Mouse (Mus musculus): ENCODE data around the gene Ing4. TPM values are rescaled to one million over a fixed set of nuclear protein-coding genes. Genes with fewer than 3 reads are reported as not detected.

The Ing4 gene
- total RNA-seq, 4 experiments from 2014 or later = 62.7 to 74.3 (median 72.6) TPM

GRCm38 (mm10) chr6:125094843-125095242, 55.3 kb downstream of the Ing4 start:
- no peak for DNase-seq

- DNase-seq = peak; percentile 94
Measured at GRCm38 (mm10) chr6:125095391-125096278, 56.1 kb downstream of the Ing4 start, which contains the start of gene Chd4. Gene Chd4 (plus strand): TSS chr6:125095981.

GRCm38 (mm10) chr6:125096279-125096596, 56.7 kb downstream of the Ing4 start:
- no peak for DNase-seq

- peak; percentile 69 for DNase-seq
Measured at GRCm38 (mm10) chr6:125096597-125097345, 57.2 kb downstream of the Ing4 start.

- DNase-seq = no peak
Measured at GRCm38 (mm10) chr6:125097346-125097689, 57.8 kb downstream of the Ing4 start.

GRCm38 (mm10) chr6:125097951-125098350, 58.4 kb downstream of the Ing4 start:
- DNase-seq = no peak

GRCm38 (mm10) chr6:125098513-125098912, 59.0 kb downstream of the Ing4 start:
- DNase-seq = no peak

Small RNA genes lying within 50 kb of the gene (microRNA-seq; reads per million reads assigned to microRNA genes)
- gene Mir7045 = 0.17 to 0.35 reads per million in 2 experiments

Other genes starting within 250 kb of the Ing4 start
- gene Spsb2, start 231.1 kb upstream of the Ing4 start, total RNA-seq (2022) = 10 to 100 TPM; 27.0 to 37.4 (median 33.6) TPM
- 100 to 1,000 TPM; 448 to 531 (median 475) TPM for gene Tpi1, start 225.5 kb upstream of the Ing4 start, total RNA-seq (2022)
- 100 to 1,000 TPM; 134 to 158 (median 154) TPM for gene Usp5, start 210.3 kb upstream of the Ing4 start, total RNA-seq (2022)
- 1 to 10 TPM; 1.9 to 4.4 (median 2.7) TPM for gene Cdca3, start 210.2 kb upstream of the Ing4 start, total RNA-seq (2022)
- gene Gnb3, start 199.5 kb upstream of the Ing4 start, total RNA-seq (2022) = 10 to 100 TPM in 3 of 4 experiments, 1 to 10 TPM in 1; 8.9 to 18.5 (median 14.5) TPM
- 10 to 100 TPM; 26.2 to 43.9 (median 35.3) TPM for gene P3h3, start 182.0 kb upstream of the Ing4 start, total RNA-seq (2022)
- 1 to 10 TPM in 3 of 4 experiments, under 1 TPM in 1; 0.32 to 2.2 (median 1.6) TPM for gene Gpr162, start 175.8 kb upstream of the Ing4 start, total RNA-seq (2022)
- gene Cd4, start 151.5 kb upstream of the Ing4 start, total RNA-seq (2022) = under 1 TPM; 0.40 to 0.83 (median 0.46) TPM
- 1 to 10 TPM; 1.1 to 2.7 (median 1.2) TPM for gene Lag3, start 128.1 kb upstream of the Ing4 start, total RNA-seq (2022)
- gene Ptms, start 119.7 kb upstream of the Ing4 start, total RNA-seq (2022) = 100 to 1,000 TPM; 741 to 843 (median 768) TPM
- gene Mlf2, start 108.4 kb upstream of the Ing4 start, total RNA-seq (2022) = 100 to 1,000 TPM; 277 to 296 (median 287) TPM
- 100 to 1,000 TPM; 130 to 160 (median 147) TPM for gene Cops7a, start 74.2 kb upstream of the Ing4 start, total RNA-seq (2022)
- gene Pianp, start 43.1 kb upstream of the Ing4 start, total RNA-seq (2022) = 1 to 10 TPM in 3 of 4 experiments, under 1 TPM in 1; 0.81 to 3.8 (median 1.9) TPM
- 10 to 100 TPM; 46.9 to 87.0 (median 56.5) TPM for gene Zfp384, start 30.6 kb upstream of the Ing4 start, total RNA-seq (2022)
- gene Acrbp, start 9.9 kb downstream of the Ing4 start, total RNA-seq (2022) = 10 to 100 TPM in 1 of 4 experiments, 1 to 10 TPM in 3; 6.9 to 12.1 (median 9.1) TPM
- gene Lpar5, start 28.2 kb downstream of the Ing4 start, total RNA-seq (2022) = 1 to 10 TPM in 1 of 4 experiments, under 1 TPM in 3; 0.73 to 1.3 (median 0.83) TPM
- 100 to 1,000 TPM; 140 to 272 (median 202) TPM for gene Chd4, start 56.2 kb downstream of the Ing4 start, total RNA-seq (2022)
- gene Nop2, start 92.1 kb downstream of the Ing4 start, total RNA-seq (2022) = 10 to 100 TPM; 41.6 to 48.8 (median 43.4) TPM
- gene Iffo1, start 105.5 kb downstream of the Ing4 start, total RNA-seq (2022) = 10 to 100 TPM; 15.2 to 60.0 (median 37.1) TPM
- 1,000 to 10,000 TPM; 1,769 to 2,176 (median 2,111) TPM for gene Gapdh, start 126.7 kb downstream of the Ing4 start, total RNA-seq (2022)
- 10 to 100 TPM; 10.6 to 40.2 (median 26.6) TPM for gene Ncapd2, start 151.9 kb downstream of the Ing4 start, total RNA-seq (2022)
- 100 to 1,000 TPM; 155 to 179 (median 167) TPM for gene Mrpl51, start 152.0 kb downstream of the Ing4 start, total RNA-seq (2022)
- gene Vamp1, start 175.8 kb downstream of the Ing4 start, total RNA-seq (2022) = 10 to 100 TPM; 40.1 to 85.3 (median 58.8) TPM
- gene Tapbpl, start 192.1 kb downstream of the Ing4 start, total RNA-seq (2022) = 10 to 100 TPM; 11.6 to 13.9 (median 12.6) TPM
- gene Cd27, start 197.2 kb downstream of the Ing4 start, total RNA-seq (2022) = under 1 TPM; 0.38 to 0.75 (median 0.64) TPM
- gene Tuba3a, start 246.3 kb downstream of the Ing4 start, total RNA-seq (2022) = not detected